Mouse (Mus musculus): ENCODE measurements around the gene Timm17a. TPM values are rescaled to one million over a fixed set of nuclear protein-coding genes. Genes with fewer than 3 reads are reported as not detected.
A peak's percentile ranks its signal among the peaks of the same experiment; 100 is the strongest.

Gene Timm17a
- polyA plus RNA-seq, 1 experiment, result 110 TPM

GRCm38 (mm10) chr1:135341947-135342346, 28.4 kb upstream of the Timm17a start:
- no peak for DNase-seq
- Histone ChIP-seq H3K4me3 (replicated peaks; ENCODE audit: insufficient read depth, low read depth, low read length) (no peak overlapping the region), H3K27me3 (ENCODE audit: control insufficient read depth, insufficient read depth, low read length) (no peaks in the 10 kb centered on the region; the same call in 1 of the 2 replicates), H3K4me1 (ENCODE audit: control insufficient read depth, insufficient read depth, low read length) (no peaks in the 10 kb centered on the region), H3K27ac (ENCODE audit: insufficient read depth, low read length) (no peak overlapping the region)
- 58% methylated on average over 8 of the region's 8 CpGs for WGBS
- TF ChIP-seq POLR2A (IDR thresholded peaks at IDR 0.05; ENCODE audit: borderline replicate concordance, insufficient read depth, low read length), result no peak
- no peak for TF ChIP-seq CTCF (IDR thresholded peaks at IDR 0.05; ENCODE audit: borderline replicate concordance, insufficient read depth, low read depth, low read length)

GRCm38 (mm10) chr1:135330578-135330977, 17.0 kb upstream of the Timm17a start:
- TF ChIP-seq CTCF (IDR thresholded peaks at IDR 0.05; ENCODE audit: borderline replicate concordance, insufficient read depth, low read depth, low read length) (no peak), POLR2A (IDR thresholded peaks at IDR 0.05; ENCODE audit: borderline replicate concordance, insufficient read depth, low read length) (no peak)
- no peaks in the 10 kb centered on the region for H3K27me3 ChIP-seq (ENCODE audit: control insufficient read depth, insufficient read depth, low read length)
- no peaks in the 10 kb centered on the region for H3K4me1 ChIP-seq (ENCODE audit: control insufficient read depth, insufficient read depth, low read length)
- no peak for DNase-seq
- no peak overlapping the region for H3K27ac ChIP-seq (ENCODE audit: insufficient read depth, low read length)
- 83% methylated on average over 6 of the region's 6 CpGs for WGBS
- no peak overlapping the region for H3K4me3 ChIP-seq (replicated peaks; ENCODE audit: insufficient read depth, low read depth, low read length)

DNA sequence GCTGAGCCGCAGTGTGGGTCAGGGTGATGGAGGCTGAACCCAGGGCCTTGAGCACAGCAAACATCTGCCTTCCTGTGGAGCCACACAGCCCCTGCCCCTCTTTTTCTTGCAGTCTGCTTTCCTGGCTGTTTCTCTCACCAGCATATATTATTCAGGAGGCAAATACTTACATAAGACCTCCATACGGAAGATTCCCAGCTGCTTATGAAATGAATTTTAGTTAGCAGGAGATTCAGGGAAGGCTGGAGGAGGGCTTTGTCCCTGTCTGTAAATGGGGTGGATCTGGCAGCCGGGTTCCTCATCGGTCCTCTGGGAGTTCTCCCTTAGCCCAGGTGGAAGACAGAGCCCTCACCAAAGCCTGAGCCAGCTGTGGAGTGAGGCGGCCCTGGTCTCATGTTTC, 14.8 kb upstream of the Timm17a start:
- 68% methylated on average over 5 of the region's 5 CpGs for WGBS
- no peak overlapping the region for H3K27ac ChIP-seq (ENCODE audit: insufficient read depth, low read length)

DNA sequence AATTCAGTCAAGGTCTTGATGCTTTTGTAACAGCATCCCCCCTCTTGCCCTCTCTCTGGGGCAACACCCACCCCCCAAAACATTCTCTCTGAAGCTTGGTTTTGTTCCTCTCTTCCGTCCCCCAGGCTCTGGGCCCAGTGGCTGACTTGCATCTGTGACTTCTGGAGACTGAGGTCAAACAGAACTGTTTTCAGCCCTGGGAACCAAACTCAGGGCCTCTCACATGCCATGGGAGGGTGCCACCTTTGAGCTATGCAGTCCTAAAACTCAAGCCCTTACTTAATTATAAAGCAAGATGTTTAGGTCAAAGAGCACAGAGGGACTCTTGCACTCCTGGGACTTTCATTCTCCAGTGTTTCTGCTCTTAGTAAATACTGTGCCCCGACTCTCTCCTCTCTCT, 12.4 kb upstream of the Timm17a start:
- TF ChIP-seq POLR2A (IDR thresholded peaks at IDR 0.05; ENCODE audit: borderline replicate concordance, insufficient read depth, low read length) (no peak), CTCF (IDR thresholded peaks at IDR 0.05; ENCODE audit: borderline replicate concordance, insufficient read depth, low read depth, low read length) (no peak)
- 83% methylated on average over 2 of the region's 2 CpGs for WGBS
- H3K4me1 ChIP-seq (ENCODE audit: control insufficient read depth, insufficient read depth, low read length), result no peaks in the 10 kb centered on the region
- H3K27ac ChIP-seq (ENCODE audit: insufficient read depth, low read length), result no peak overlapping the region
- H3K27me3 ChIP-seq (ENCODE audit: control insufficient read depth, insufficient read depth, low read length), result no peaks in the 10 kb centered on the region
- no peak overlapping the region for H3K4me3 ChIP-seq (replicated peaks; ENCODE audit: insufficient read depth, low read depth, low read length)
- no peak for DNase-seq

More for the DNA sequence above, 14.8 kb upstream of the Timm17a start:
- TF ChIP-seq POLR2A (IDR thresholded peaks at IDR 0.05; ENCODE audit: borderline replicate concordance, insufficient read depth, low read length) (no peak), CTCF (IDR thresholded peaks at IDR 0.05; ENCODE audit: borderline replicate concordance, insufficient read depth, low read depth, low read length) (no peak)
- Histone ChIP-seq H3K4me3 (replicated peaks; ENCODE audit: insufficient read depth, low read depth, low read length) (no peak overlapping the region), H3K27me3 (ENCODE audit: control insufficient read depth, insufficient read depth, low read length) (no peaks in the 10 kb centered on the region), H3K4me1 (ENCODE audit: control insufficient read depth, insufficient read depth, low read length) (no peaks in the 10 kb centered on the region)
- no peak for DNase-seq

DNA sequence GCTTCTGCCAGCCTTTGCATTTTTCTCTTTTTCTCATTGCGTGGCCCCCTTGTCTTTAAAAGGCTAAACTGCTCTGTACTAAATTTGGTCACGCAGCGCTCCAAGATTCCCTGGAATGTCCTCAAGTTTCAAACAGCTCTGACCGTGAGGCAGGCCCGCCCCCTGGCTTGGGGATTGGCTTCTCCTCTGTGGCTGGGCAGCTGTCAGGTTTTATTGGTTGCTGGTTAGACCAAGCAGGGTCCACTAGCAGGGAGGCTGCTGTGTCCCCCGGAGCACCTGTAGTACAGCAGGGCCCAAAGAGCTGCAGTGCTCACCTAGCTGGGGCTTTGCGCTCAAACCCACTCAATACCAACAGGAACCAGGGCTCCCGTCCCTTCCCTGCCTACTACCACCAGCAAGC, 11.0 kb upstream of the Timm17a start, which contains the start of gene Lmod1:
Lmod1 (plus strand) TSS at position 237 of the 400 bp plus-strand sequence.
- Histone ChIP-seq H3K27me3 (ENCODE audit: control insufficient read depth, insufficient read depth, low read length) (no peaks in the 10 kb centered on the region), H3K4me1 (ENCODE audit: control insufficient read depth, insufficient read depth, low read length) (no peaks in the 10 kb centered on the region), H3K4me3 (replicated peaks; ENCODE audit: insufficient read depth, low read depth, low read length) (no peak within 1 kb of the TSS), H3K27ac (ENCODE audit: insufficient read depth, low read length) (no peak within 1 kb of the TSS)
- 20% methylated on average over 8 of the region's 8 CpGs for WGBS
- TF ChIP-seq POLR2A (IDR thresholded peaks at IDR 0.05; ENCODE audit: borderline replicate concordance, insufficient read depth, low read length) (no peak), CTCF (IDR thresholded peaks at IDR 0.05; ENCODE audit: borderline replicate concordance, insufficient read depth, low read depth, low read length) (no peak)
- DNase-seq, result no peak

- Histone ChIP-seq H3K27ac (ENCODE audit: insufficient read depth, low read length) (no peak overlapping the region), H3K4me1 (ENCODE audit: control insufficient read depth, insufficient read depth, low read length) (no peaks in the 10 kb centered on the region), H3K27me3 (ENCODE audit: control insufficient read depth, insufficient read depth, low read length) (no peaks in the 10 kb centered on the region), H3K4me3 (replicated peaks; ENCODE audit: insufficient read depth, low read depth, low read length) (no peak overlapping the region)
- 84% methylated on average over 7 of the region's 7 CpGs for WGBS
- no peak for TF ChIP-seq CTCF (IDR thresholded peaks at IDR 0.05; ENCODE audit: borderline replicate concordance, insufficient read depth, low read depth, low read length)
- TF ChIP-seq POLR2A (IDR thresholded peaks at IDR 0.05; ENCODE audit: borderline replicate concordance, insufficient read depth, low read length), result no peak
- no peak for DNase-seq
These were observed 9.9 kb upstream of the Timm17a start for GRCm38 (mm10) chr1:135323367-135323901.

GRCm38 (mm10) chr1:135312201-135312600, 1.4 kb downstream of the Timm17a start:
- peak overlapping the region; percentile 99 for H3K4me3 ChIP-seq (replicated peaks; ENCODE audit: insufficient read depth, low read depth, low read length)
- H3K27me3 ChIP-seq (ENCODE audit: control insufficient read depth, insufficient read depth, low read length), result no peaks in the 10 kb centered on the region
- no peak for TF ChIP-seq POLR2A (IDR thresholded peaks at IDR 0.05; ENCODE audit: borderline replicate concordance, insufficient read depth, low read length)
- no peak for TF ChIP-seq CTCF (IDR thresholded peaks at IDR 0.05; ENCODE audit: borderline replicate concordance, insufficient read depth, low read depth, low read length)
- 78% methylated on average over 4 of the region's 4 CpGs for WGBS
- H3K4me1 ChIP-seq (ENCODE audit: control insufficient read depth, insufficient read depth, low read length), result peaks cover 6% of the 10 kb centered on the region
- no peak overlapping the region for H3K27ac ChIP-seq (ENCODE audit: insufficient read depth, low read length)
- DNase-seq, result no peak

DNA sequence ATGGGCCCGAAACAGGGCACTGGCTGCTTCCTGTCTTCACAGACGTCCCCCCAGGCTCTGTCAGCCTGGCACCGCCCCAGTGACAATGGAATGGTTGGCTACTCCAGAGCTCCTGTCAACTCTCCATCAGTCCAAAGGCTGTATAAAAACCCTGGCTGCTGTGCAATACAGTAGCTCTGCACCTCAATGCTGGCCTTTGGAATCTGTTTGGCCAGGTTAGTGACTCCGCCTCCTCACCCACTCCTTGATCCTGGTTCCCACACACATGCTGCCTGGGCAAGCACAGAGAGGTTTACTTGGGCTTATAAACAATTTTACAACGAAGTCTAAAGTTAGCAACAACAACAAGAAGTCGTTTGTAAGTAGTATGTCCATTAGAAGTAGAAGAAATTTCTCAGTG, 2.2 kb downstream of the Timm17a start:
- H3K4me3 ChIP-seq (replicated peaks; ENCODE audit: insufficient read depth, low read depth, low read length), result no peak overlapping the region
- no peak overlapping the region for H3K27ac ChIP-seq (ENCODE audit: insufficient read depth, low read length)
- no peaks in the 10 kb centered on the region for H3K27me3 ChIP-seq (ENCODE audit: control insufficient read depth, insufficient read depth, low read length)
- H3K4me1 ChIP-seq (ENCODE audit: control insufficient read depth, insufficient read depth, low read length), result peaks cover 6% of the 10 kb centered on the region
- DNase-seq, result no peak
- 58% methylated on average over 6 of the region's 6 CpGs for WGBS
- TF ChIP-seq CTCF (IDR thresholded peaks at IDR 0.05; ENCODE audit: borderline replicate concordance, insufficient read depth, low read depth, low read length) (no peak), POLR2A (IDR thresholded peaks at IDR 0.05; ENCODE audit: borderline replicate concordance, insufficient read depth, low read length) (no peak)

All from cerebellum, adult 2 months (tissue).